Mouse (Mus musculus) layer of hippocampus, postnatal 10 days (tissue): ENCODE measurements around the gene Dock10. TPM values are rescaled to one million over a fixed set of nuclear protein-coding genes. Genes with fewer than 3 reads are reported as not detected.

Experiments
- DNase-seq, 2 experiments: peaks; one replicate each; pipeline ENCODE4 v3.0.0; 2021; ENCODE audit warnings: low spot score in 2 of 2
- total RNA-seq, 2 experiments: library from RNA; stranded (reverse); gene quantifications; 2 replicates each; pipeline ENCODE4 v1.2.3; 2021

The Dock10 gene
- total RNA-seq, 2 experiments from 2014 or later = 24.1 to 25.6 TPM

- DNase-seq = no peak
Observed at GRCm38 (mm10) chr1:80483419-80483818, 274.9 kb downstream of the Dock10 start.

- DNase-seq = no peak
Observed at GRCm38 (mm10) chr1:80474942-80475341, 283.4 kb downstream of the Dock10 start.

- no peak for DNase-seq
Observed at GRCm38 (mm10) chr1:80472395-80472794, 285.9 kb downstream of the Dock10 start.

GRCm38 (mm10) chr1:80461348-80461747, 297.0 kb downstream of the Dock10 start, which contains the start of gene Gm45261:
Gene Gm45261, minus strand, starts transcription at chr1:80461448.
- no peak for DNase-seq

- DNase-seq = no peak
Observed at GRCm38 (mm10) chr1:80459923-80460322, 298.4 kb downstream of the Dock10 start.

- DNase-seq = no peak
Observed at GRCm38 (mm10) chr1:80459477-80459876, 298.9 kb downstream of the Dock10 start.

- DNase-seq = no peak
Observed at GRCm38 (mm10) chr1:80453971-80454370, 304.4 kb downstream of the Dock10 start.

- no peak for DNase-seq
Observed at GRCm38 (mm10) chr1:80451914-80452549, 306.3 kb downstream of the Dock10 start.
